Mouse (Mus musculus) brain, embryonic 14.5 days (tissue): ENCODE measurements around the gene Tgfbr3.

ENCODE experiments used
- CTCF ChIP-seq: fragments of 200-500 bp; IDR thresholded peaks from 2 replicates; pipeline ENCODE4 v1.5.1; 2012; ENCODE audit warnings: inconsistent platforms, mild to moderate bottlenecking, moderate library complexity, borderline replicate concordance; ENCODE audit not compliant: insufficient read depth, insufficient read length; ENCODE audit errors: extremely low read depth
- POLR2A ChIP-seq: fragments of 200-500 bp; IDR thresholded peaks from 2 replicates; pipeline ENCODE4 v1.6.1; 2012; ENCODE audit warnings: mild to moderate bottlenecking, inconsistent platforms, borderline replicate concordance; ENCODE audit not compliant: poor library complexity, insufficient read depth, insufficient read length, severe bottlenecking; ENCODE audit errors: extremely low read depth

DNA sequence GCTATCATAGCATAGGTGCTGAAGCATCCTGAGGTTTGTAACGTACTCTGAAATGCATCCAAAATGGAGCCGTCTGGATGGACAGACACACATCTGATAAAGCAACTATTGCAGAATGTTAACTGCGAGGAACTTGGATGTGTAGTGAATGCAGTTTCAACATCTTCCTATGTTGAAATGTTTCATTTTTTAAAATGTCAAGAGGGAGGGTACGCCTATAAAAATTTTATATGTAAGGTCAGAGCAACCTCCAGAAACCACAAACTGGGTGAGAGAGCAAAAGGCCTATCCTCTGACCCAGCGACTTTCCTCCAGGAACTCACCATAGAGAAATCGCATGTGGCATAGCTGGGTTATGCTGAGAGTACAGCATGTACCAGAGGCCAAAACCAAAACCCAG, 70.1 kb downstream of the Tgfbr3 start:
- TF ChIP-seq CTCF, result no peak
- no peak for TF ChIP-seq POLR2A
